Mouse (Mus musculus): ENCODE data around the gene Limch1. TPM values are rescaled to one million over a fixed set of nuclear protein-coding genes. Genes with fewer than 3 reads are reported as not detected.

The Limch1 gene
- polyA plus RNA-seq, 1 experiment from 2014 or later = 6.7 TPM

GRCm38 (mm10) chr5:66943521-66943920, 197.9 kb downstream of the Limch1 start:
- no peak for TF ChIP-seq CTCF (IDR thresholded peaks at IDR 0.05; ENCODE audit: low read depth)
- no peak for ATAC-seq
- H3K27ac ChIP-seq (ENCODE audit: low read depth, low read length) = no peak overlapping the region
- no peak overlapping the region for H3K4me2 ChIP-seq (replicated peaks; ENCODE audit: low read depth)
- no peaks in the 10 kb centered on the region for H3K9me3 ChIP-seq (ENCODE audit: control insufficient read depth)
- H3K4me1 ChIP-seq (replicated peaks; ENCODE audit: control insufficient read depth, insufficient read depth, low read length) = no peaks in the 10 kb centered on the region
- no peak overlapping the region for H3K9ac ChIP-seq (ENCODE audit: low read depth, low read length)
- H3K36me3 ChIP-seq (ENCODE audit: control insufficient read depth, insufficient read depth) = no peaks in the 10 kb centered on the region
- no peaks in the 10 kb centered on the region for H3K27me3 ChIP-seq (replicated peaks; ENCODE audit: control insufficient read depth, insufficient read depth, low read length)
- H3K4me3 ChIP-seq (ENCODE audit: low read depth, low read length) = no peak overlapping the region
- WGBS = 74% methylated on average over 7 of the region's 7 CpGs

GRCm38 (mm10) chr5:66947958-66948357, 202.3 kb downstream of the Limch1 start:
- H3K27me3 ChIP-seq (replicated peaks; ENCODE audit: control insufficient read depth, insufficient read depth, low read length) = no peaks in the 10 kb centered on the region
- 67% methylated on average over 6 of the region's 6 CpGs for WGBS
- no peak overlapping the region for H3K4me2 ChIP-seq (replicated peaks; ENCODE audit: low read depth)
- no peaks in the 10 kb centered on the region for H3K4me1 ChIP-seq (replicated peaks; ENCODE audit: control insufficient read depth, insufficient read depth, low read length)
- H3K9me3 ChIP-seq (ENCODE audit: control insufficient read depth) = no peaks in the 10 kb centered on the region
- no peaks in the 10 kb centered on the region for H3K36me3 ChIP-seq (ENCODE audit: control insufficient read depth, insufficient read depth)
- no peak overlapping the region for H3K4me3 ChIP-seq (ENCODE audit: low read depth, low read length)
- ATAC-seq = no peak
- TF ChIP-seq CTCF (IDR thresholded peaks at IDR 0.05; ENCODE audit: low read depth) = no peak
- H3K27ac ChIP-seq (ENCODE audit: low read depth, low read length) = no peak overlapping the region
- H3K9ac ChIP-seq (ENCODE audit: low read depth, low read length) = no peak overlapping the region

- no peak overlapping the region for H3K9ac ChIP-seq (ENCODE audit: low read depth, low read length)
- H3K9me3 ChIP-seq (ENCODE audit: control insufficient read depth) = no peaks in the 10 kb centered on the region
- H3K4me1 ChIP-seq (replicated peaks; ENCODE audit: control insufficient read depth, insufficient read depth, low read length) = no peaks in the 10 kb centered on the region
- no peak overlapping the region for H3K4me3 ChIP-seq (ENCODE audit: low read depth, low read length)
- 73% methylated on average over 8 of the region's 8 CpGs for WGBS
- no peak for ATAC-seq
- no peaks in the 10 kb centered on the region for H3K27me3 ChIP-seq (replicated peaks; ENCODE audit: control insufficient read depth, insufficient read depth, low read length)
- H3K36me3 ChIP-seq (ENCODE audit: control insufficient read depth, insufficient read depth) = no peaks in the 10 kb centered on the region
- H3K4me2 ChIP-seq (replicated peaks; ENCODE audit: low read depth) = no peak overlapping the region
- no peak for TF ChIP-seq CTCF (IDR thresholded peaks at IDR 0.05; ENCODE audit: low read depth)
- no peak overlapping the region for H3K27ac ChIP-seq (ENCODE audit: low read depth, low read length)
These were observed 203.6 kb downstream of the Limch1 start for GRCm38 (mm10) chr5:66949098-66949692.

- no peak for ATAC-seq
- H3K4me1 ChIP-seq (replicated peaks; ENCODE audit: control insufficient read depth, insufficient read depth, low read length) = no peaks in the 10 kb centered on the region
- no peak overlapping the region for H3K4me3 ChIP-seq (ENCODE audit: low read depth, low read length)
- 53% methylated on average over 3 of the region's 3 CpGs for WGBS
- no peak for TF ChIP-seq CTCF (IDR thresholded peaks at IDR 0.05; ENCODE audit: low read depth)
- no peaks in the 10 kb centered on the region for H3K36me3 ChIP-seq (ENCODE audit: control insufficient read depth, insufficient read depth)
- H3K4me2 ChIP-seq (replicated peaks; ENCODE audit: low read depth) = no peak overlapping the region
- no peaks in the 10 kb centered on the region for H3K9me3 ChIP-seq (ENCODE audit: control insufficient read depth)
- no peak overlapping the region for H3K27ac ChIP-seq (ENCODE audit: low read depth, low read length)
- no peak overlapping the region for H3K9ac ChIP-seq (ENCODE audit: low read depth, low read length)
- no peaks in the 10 kb centered on the region for H3K27me3 ChIP-seq (replicated peaks; ENCODE audit: control insufficient read depth, insufficient read depth, low read length)
These were observed 207.7 kb downstream of the Limch1 start for GRCm38 (mm10) chr5:66953375-66953774.

GRCm38 (mm10) chr5:66953971-66954644, 208.5 kb downstream of the Limch1 start:
- H3K27me3 ChIP-seq (replicated peaks; ENCODE audit: control insufficient read depth, insufficient read depth, low read length) = no peaks in the 10 kb centered on the region
- 80% methylated on average over 7 of the region's 7 CpGs for WGBS
- no peaks in the 10 kb centered on the region for H3K9me3 ChIP-seq (ENCODE audit: control insufficient read depth)
- H3K27ac ChIP-seq (ENCODE audit: low read depth, low read length) = no peak overlapping the region
- H3K4me2 ChIP-seq (replicated peaks; ENCODE audit: low read depth) = no peak overlapping the region
- TF ChIP-seq CTCF (IDR thresholded peaks at IDR 0.05; ENCODE audit: low read depth) = no peak
- H3K4me3 ChIP-seq (ENCODE audit: low read depth, low read length) = no peak overlapping the region
- H3K9ac ChIP-seq (ENCODE audit: low read depth, low read length) = no peak overlapping the region
- no peaks in the 10 kb centered on the region for H3K4me1 ChIP-seq (replicated peaks; ENCODE audit: control insufficient read depth, insufficient read depth, low read length)
- ATAC-seq = no peak
- H3K36me3 ChIP-seq (ENCODE audit: control insufficient read depth, insufficient read depth) = no peaks in the 10 kb centered on the region

- no peak overlapping the region for H3K27ac ChIP-seq (ENCODE audit: low read depth, low read length)
- no peaks in the 10 kb centered on the region for H3K36me3 ChIP-seq (ENCODE audit: control insufficient read depth, insufficient read depth)
- no peaks in the 10 kb centered on the region for H3K27me3 ChIP-seq (replicated peaks; ENCODE audit: control insufficient read depth, insufficient read depth, low read length)
- no peak for TF ChIP-seq CTCF (IDR thresholded peaks at IDR 0.05; ENCODE audit: low read depth)
- no peaks in the 10 kb centered on the region for H3K4me1 ChIP-seq (replicated peaks; ENCODE audit: control insufficient read depth, insufficient read depth, low read length)
- no peak overlapping the region for H3K4me3 ChIP-seq (ENCODE audit: low read depth, low read length)
- no peak for ATAC-seq
- WGBS = 51% methylated on average over 5 of the region's 5 CpGs
- H3K9ac ChIP-seq (ENCODE audit: low read depth, low read length) = no peak overlapping the region
- H3K4me2 ChIP-seq (replicated peaks; ENCODE audit: low read depth) = no peak overlapping the region
- no peaks in the 10 kb centered on the region for H3K9me3 ChIP-seq (ENCODE audit: control insufficient read depth)
These were observed 209.6 kb downstream of the Limch1 start for GRCm38 (mm10) chr5:66955245-66955644.

All from intestine, postnatal 0 days (tissue).